Mouse (Mus musculus) layer of hippocampus, postnatal 10 days (tissue): ENCODE data around the gene Gpsm1. TPM values are rescaled to one million over a fixed set of nuclear protein-coding genes. Genes with fewer than 3 reads are reported as not detected.

Source experiments
- DNase-seq, 2 experiments: peaks; one replicate each; pipeline ENCODE4 v3.0.0; 2021; ENCODE audit warnings: low spot score in 2 of 2
- long read RNA-seq: library from polyadenylated mRNA; stranded (forward); transcript quantifications from one replicate; pipeline ENCODE4 v2.0.0, GENCODE M21; 2023
- total RNA-seq, 2 experiments: library from RNA; stranded (reverse); gene quantifications; 2 replicates each; pipeline ENCODE4 v1.2.3; 2021

Gpsm1 gene
- total RNA-seq, result 10 to 100 TPM; 83.7 to 84.2 TPM
- long read RNA-seq, transcript Gpsm1-202 (14 exons, 3,384 nt), result major isoform, 32 of 85 reads
- long read RNA-seq, transcript Gpsm1-203 (13 exons, 3,127 nt), result minor isoform, 11 of 85 reads
- long read RNA-seq, partial matches to known transcripts, result 7 of 85 reads
- long read RNA-seq, other reads (novel, unspliced or antisense), result 32 of 85 reads

DNA sequence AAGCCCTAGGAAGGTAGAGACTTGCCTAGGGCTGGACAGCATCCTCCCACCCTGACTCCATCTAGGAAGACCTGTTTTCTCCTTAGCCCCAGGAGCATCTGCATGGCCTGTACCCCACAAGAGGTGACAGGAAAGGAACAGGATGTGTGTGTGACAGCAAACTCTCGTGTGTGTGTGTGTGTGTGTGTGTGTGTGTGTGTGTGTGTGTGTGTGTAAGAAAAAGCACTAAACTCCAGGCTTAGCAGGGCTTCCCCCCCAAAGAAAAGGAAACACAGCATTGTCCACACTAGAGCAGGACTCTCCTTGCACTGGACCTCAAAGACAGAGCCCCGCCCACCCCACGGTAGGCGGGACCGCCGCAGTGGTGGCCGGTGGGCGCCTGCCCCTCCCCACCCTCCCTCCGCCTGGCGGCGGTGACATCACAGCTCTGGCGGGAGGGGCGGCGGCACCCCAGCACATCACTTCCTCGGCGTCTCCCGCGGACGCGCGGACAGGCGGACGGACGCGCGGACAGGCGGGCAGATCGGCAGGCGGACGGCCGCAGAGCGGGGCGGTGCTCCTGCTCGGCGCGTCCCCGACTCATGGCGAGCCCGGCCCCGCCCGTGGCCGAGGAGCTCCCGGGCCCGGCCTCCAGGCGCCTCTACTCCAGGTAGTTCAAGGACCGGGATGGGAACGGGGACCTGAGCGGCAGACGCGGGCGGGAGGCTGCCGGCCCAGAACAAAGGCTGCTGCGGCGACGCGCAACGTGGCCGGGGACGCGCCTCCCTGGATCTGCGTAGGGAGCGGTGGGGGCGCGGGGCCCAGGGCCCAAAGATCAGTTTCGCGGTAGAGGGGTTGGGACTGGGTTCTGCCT is at the start of gene Gpsm1:
TSS of gene Gpsm1 (plus strand) at position 444 of the 853 bp plus-strand sequence.
- DNase-seq, result peak; percentile 70 to 80

DNA sequence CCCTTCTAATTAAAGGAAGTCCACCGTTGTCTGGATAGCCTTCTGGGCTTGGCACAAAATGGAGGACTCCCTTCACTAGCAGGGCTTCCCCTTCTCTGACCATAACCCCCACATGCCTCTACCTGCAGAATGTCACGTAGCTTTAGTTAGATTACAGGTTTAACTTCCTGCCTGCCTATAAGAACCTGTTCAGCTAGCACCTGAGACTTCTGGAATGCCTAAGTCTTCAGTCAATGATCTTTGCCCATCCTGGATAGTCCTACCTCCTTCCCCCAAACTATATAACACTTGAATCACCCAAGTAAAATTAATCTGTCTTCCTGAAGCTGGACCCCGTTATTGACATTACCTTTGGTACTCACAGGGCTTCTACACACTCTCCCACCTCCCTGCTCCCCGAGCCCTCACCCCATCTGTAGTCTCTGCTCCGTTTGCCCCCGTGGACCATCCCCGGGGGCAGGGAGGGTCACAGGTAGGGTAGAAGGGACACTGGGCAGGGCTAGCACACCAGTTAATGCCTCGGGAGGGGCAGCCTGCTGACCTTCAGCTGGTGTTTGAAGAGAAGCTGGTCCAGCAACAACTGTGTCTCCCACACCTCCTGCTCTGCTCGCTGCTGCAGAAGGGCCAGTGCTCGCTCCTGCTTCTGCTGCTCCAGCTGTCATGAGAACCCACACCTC is 49.1 kb upstream of the Gpsm1 start:
- DNase-seq, result no peak

DNA sequence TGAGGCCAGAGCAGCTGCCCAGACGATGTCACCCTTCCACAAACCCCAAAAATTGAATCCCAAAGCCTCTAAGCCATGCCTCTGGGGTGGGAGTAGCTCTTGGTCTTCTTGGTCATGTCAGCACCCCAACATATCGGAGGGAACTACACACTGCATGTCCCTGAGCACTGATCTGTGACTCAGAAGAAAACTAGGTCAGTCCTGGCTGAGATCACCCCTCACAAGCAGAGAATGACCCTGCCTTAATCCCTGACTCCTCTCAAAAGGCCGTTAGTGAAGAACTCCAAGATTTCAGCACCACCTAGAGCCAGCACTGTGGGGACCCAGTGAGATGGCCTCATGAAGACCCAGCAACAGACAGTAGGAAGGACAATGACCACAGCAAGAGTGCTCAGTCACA is 47.1 kb upstream of the Gpsm1 start:
- DNase-seq, result no peak

DNA sequence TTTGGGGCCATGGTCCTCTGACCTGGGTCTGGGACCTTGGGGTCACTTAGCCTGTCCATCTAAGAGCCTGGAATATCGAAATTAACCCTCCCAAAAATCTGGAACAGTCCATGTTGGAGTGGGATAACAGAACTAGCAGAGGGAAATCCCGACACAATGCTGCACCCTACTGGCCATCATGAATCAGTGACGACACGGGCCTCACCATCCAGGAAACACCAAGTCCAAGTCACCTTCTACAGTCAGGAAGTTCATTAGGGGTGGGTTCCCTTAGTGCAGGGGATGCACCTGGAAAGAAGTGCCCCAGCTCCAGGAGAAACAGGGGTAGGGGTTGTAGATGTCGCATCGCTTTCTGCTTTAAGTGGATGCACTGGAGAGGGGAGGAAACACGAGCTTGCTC is 41.7 kb upstream of the Gpsm1 start:
- DNase-seq, result peak; percentile 68 to 79

DNA sequence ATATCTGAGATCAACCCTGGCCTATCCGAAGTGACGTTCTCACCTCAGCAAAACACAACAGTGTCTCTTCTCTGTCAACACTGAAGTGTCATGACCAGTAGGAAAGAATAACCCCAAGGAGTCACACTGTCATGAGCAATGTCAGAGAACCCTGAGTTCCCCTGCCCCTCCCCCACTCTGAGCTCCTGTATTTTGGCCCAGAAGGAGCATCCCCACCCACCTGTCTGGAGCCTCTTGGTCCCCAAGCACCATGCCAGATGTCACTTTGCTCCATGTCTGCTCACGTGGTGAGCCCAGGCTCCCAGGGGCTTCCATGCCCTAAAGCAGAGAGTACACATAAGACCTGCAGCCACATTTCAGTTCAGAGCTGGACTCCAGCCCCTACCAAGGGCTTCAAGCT is 35.6 kb upstream of the Gpsm1 start:
- DNase-seq, result no peak

DNA sequence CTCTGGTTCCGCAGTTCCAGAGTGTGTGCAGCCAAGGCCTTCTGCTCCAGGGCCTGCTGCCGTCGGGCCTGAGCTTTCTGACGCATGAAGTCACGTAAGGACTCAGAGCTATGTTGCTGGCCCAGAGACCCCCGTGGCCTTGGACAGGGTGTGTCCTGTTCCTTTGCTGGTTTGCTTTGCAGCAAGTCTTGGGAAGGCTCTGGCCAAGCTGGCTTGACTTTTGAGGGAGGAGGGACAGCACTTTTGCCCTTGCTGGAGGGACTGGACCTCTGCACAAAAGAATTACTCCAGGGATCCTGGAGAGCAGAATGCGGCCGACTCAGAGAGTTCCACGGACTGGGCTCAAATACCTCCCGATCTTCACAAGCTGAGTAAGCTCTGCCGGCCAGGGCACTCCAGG is 34.7 kb upstream of the Gpsm1 start:
- no peak for DNase-seq

DNA sequence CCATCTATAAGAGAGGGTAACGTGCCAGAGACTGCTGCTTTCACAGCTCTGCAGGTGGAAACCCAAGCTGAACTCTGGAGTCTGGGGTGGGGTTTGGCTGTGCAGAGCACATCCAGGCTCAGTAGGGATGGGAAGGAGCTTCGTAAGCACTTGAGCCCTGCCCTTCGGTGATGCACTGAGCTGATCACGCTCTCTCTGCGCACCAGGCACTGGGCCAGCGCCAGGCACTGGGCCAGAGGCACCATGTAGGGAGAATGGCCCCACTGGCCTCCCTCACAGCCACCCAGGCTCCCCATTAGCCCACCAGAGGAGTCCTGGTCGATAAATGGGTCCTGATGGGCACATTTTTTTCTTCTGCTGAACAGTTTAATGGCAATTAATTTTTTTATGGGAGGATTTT is 29.5 kb upstream of the Gpsm1 start:
- DNase-seq, result no peak

DNA sequence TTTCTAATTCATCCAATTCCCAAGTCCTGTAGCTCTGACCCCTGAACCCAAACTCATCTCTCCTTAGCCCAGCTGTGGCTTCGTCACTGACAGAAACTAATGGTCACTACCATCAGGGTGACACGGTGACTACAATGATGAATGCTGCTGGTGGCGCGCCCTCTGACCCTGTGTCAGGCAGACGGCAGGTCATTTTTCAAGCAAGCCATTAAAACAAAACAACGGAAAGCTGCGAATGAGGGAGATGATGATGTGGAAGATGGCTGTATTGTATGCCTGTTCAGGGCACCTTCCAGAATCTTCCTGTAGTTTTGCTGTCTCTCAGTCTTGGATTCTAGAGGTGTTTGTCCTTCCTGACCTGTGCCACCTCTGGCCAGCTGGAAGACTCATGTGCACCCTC is 28.9 kb upstream of the Gpsm1 start:
- no peak for DNase-seq

DNA sequence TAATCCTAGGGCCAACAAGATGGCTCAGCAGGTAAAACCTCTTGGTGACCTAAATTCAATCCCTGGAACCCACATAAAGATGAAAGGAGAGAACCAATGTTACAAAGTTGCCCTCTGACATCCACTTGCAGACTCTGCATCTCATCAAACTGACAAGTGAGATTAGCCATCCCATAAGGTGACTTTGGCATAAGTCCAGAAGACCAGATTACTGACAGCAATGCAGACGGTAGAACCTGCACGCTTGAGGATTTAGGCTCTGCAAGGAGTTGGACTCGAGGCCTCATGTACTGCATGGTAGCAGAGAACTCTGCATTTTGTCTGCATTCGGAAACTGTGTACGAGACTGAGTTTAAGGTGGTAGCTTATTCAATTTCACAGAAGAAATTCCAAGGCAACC is 25.2 kb upstream of the Gpsm1 start:
- no peak for DNase-seq

DNA sequence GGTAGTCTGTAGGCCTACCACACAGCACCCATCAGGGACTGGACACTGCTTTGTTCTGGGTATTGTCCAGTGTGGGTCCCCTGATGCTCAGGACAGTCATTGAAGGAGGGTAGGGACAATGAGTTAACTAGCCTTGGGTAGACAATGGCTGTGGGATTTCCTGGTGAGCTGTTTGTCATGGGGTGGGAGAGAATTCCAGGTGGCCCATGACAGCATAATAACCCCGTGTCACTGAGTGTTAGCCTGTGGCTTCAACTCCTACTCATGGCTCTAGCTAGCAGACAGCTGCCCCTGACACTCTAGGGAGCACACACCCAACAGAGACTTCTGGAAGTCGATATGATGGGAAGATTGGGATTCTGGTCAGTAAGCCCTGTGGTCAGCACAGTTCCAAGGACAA is 20.9 kb upstream of the Gpsm1 start, which contains the start of gene Ccdc187:
TSS of gene Ccdc187 (minus strand) at position 101 of the 400 bp plus-strand sequence.
- no peak for DNase-seq

DNA sequence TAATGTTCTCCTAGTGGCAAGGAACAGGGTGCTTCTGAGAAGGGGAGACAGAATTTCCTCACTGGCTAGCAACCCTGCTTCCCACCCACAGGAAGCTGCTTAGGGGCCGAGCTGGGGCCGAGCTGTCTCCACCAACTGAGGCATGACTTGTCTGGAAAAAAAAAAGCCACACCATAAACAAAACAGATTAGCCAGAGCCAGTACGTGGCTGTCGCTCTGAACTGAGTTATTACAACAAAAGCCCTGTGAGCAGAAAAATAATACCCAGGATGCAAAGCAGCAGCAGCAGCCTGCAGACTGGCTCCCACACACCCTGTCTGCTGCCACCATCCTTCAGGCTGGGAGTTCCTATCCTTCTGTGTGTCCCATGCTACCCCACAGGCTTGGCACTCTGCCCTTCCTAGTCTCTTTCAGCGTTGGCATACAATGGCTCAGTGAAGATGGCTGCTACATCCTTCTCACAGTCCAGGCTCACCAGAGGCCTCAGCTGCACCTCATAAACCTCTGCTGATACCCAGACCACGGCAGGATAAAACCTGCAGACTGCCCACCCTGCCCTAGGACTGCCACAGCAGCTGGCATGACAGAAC is 18.6 kb upstream of the Gpsm1 start:
- DNase-seq, result peak; percentile 67 to 75

DNA sequence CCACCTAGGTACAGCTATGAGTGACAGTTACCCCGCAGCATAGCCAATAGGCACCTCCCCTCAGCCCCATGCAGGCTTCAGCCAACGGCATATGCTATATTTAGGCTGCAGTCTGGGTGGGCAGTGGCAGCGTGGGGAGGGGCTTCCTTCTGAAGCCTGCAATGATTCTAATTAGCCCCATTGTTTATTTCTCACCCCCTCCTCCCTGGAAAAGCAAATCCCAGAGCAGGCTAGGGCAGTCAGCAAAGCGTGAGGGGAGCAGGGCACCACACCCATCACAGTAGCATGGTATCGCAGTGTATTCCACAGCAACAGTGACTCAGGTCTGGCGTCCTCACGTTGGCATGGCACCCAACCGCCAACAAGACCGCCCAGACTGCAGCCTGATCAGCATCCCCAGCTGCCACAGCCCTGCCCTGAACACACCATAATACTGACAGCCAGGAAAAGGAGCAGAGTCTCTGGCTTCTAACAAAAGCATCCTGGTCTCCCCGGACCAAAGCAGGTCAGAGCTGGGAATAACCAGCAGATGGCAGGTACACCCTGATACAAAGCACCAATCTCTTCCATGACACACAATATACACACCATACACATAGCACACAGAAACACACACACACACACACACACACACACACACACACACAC is 17.0 kb upstream of the Gpsm1 start:
- peak; percentile 63 to 75 for DNase-seq

DNA sequence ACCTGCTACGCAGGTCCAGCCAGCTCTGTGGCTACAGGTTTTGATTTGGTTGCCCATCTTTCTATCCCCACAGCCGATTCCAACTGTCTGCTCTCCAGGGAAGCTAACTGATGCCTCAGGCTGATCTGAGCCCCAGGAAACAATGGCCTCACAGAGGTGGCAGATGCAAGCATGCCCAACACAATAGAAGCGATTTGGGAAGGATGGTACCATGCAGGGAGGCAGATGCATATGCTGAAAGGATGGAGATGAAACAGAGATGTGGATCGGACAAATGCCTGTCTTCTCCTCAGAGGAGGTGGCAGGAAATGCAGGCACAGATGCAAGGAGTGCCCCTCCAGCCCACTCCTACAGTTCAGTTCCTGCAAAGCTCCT is 16.5 kb upstream of the Gpsm1 start:
- DNase-seq, result no peak

DNA sequence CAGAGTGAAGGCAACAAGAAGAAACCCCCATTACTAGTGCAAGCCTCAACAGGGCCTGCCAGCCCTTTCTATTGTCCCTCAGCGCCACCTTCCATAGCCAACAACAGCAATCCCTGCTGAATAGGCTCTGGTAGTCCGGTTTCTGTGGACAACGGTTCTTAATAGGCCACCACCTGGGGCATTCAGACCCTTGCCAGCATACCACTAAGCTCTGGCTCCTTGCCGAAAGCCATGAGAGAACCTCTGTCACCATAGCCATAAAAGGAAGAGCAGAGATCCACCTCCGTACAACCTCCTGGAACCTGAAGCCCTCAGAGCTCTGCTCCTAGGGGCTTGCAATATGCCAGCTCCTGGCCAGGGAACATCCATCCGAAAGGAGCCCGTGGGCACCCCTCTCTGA is 16.0 kb upstream of the Gpsm1 start:
- peak; percentile 42 to 50 for DNase-seq

DNA sequence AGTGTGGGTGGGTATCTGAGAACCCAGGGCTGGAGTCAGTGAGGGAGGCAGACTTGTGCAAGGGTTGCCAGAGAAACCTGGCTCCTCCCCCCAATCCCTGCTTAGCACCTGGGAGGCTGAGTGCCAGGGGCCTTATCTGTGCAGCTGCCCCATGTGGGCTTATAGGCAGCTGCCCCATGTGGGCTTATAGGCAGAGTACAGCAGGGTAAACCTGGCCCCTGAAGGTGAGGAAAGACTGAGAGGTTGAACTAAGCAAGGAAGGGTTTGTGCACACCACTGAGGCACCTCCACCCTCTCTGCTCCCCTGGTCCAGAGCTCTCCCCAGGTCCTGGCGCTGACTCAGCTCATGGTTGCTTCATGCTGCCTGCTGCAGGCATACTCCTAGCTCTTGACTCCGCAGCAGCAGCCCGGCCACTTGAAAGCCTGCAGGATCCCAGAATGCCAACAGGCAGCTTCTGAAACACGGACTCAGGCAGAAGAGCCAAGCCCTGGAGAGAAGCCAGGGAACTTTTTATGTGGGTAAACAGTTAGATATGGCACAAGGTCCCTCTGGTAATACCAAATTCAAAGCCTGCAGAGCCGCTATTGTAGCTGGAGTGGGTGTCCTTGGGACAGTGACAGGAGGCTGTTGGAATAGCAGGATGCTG is 15.0 kb upstream of the Gpsm1 start:
- DNase-seq, result peak in 1 of 2 experiments; percentile 26

DNA sequence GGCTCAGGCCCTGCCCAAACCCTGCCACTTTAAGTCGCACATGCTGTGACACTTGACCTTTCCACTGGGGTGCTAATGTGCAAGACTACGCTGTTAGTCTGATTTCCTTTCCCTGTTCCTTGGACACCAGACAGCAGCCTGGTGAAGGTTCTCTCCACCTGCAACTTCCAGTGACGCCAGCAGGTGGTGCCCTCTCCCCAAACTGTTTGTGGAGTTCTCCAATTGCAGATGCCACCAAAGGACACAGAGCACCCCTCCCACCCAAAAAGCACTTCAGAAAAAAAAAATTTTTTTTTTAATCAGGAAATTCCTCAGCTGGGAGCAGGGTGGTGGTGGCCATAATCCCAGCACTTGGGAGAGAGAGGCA is 14.5 kb upstream of the Gpsm1 start:
- peak; percentile 95 to 97 for DNase-seq

DNA sequence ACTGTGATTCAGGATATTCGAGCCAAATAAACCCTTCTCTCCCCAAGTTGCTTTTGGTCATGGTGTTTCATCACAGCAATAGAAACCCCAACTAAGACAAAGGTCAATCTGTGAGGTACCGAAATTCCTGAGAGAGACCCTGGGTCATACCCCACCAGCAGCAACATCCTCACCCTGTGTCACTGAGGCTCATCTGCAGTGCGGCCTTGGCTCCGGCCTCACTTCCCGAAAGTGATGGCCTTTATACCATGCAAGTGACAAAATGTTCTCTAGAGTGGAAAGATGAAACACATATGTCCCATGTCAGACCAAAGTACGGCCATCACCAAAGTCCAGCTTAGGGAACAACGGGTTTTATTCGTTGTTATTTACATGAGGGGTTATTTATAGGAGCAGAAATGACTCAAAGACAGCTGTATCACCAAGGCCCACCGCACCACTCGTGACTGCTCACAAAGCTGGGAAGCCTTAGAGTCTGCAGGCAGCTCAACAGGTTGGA is 13.3 kb upstream of the Gpsm1 start:
- DNase-seq, result no peak

DNA sequence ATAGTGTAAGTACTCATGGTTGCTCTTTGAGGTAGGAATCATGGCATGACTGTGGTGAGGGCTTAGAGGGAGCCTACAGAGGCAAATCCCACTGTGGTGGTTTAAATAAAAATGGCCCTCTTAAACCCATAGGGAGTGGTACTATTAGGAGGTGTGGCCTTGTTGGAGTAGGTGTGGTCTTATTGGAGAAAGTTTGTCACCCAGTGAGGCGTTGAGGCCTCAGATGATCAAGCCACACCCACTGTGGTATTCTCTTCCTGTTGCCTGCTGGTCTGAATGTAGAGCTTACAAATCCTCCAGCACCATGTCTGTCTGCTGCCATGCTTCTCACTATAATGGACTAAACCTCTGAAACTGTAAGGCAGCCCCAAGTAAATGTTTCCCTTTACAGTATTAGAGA is 10.6 kb upstream of the Gpsm1 start:
- DNase-seq, result no peak

DNA sequence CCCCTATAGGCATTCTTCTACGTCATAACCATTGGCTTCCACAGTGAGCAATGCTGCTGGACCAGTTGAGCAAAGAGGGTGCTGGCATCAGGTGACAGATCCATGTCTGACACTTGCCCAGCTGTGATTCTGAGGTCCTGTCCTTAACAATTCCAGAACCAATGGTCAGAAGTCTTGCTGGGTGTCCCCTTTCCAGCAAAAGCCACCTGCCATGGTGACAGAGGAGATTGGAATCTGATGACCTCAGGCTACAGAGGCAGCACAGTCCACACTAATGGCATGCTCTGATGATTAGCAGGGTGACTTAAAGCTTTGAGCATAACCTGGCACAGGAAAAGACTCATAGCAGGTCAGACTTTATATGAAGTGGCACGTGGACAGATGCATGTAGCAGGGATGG is 9.8 kb upstream of the Gpsm1 start:
- DNase-seq, result no peak

DNA sequence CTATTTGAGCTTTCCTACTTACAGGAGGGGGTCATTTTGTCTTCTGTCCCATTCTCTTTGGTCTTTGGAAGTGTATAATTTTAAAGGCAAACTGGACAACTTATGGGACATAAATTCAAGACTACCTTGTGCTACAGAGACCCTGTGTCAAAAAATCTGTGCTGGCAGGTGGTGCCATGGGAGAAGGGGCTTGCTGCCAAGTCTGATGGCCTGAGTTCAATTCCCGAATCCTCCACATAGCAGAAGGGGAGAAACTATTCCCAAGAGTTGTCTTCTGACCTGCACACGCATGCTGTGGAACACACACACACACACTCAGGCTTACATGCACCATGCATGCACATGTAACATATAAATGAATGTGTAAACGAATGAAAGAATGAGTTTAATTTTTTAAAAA is 8.6 kb upstream of the Gpsm1 start:
- DNase-seq, result no peak

DNA sequence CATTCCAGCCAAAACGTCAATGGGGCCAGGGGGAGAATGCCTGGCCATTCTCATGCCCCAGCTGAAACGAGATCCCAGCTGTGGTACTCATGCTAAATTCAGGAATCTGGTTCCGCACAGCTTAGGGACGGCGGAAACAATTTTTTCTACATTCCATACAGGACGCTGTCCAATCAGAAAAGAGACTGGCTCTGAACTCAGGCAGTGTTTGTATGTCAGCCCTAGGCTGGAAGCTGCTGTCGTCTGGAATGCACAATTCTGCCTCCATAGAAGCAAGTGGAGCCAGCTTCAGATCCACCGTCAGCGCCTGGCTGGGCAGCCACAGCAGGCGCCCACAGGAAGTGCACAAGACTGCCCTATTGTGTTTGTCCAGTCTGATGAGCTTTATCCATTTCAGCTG is 5.6 kb upstream of the Gpsm1 start:
- no peak for DNase-seq
